Mouse (Mus musculus) liver, postnatal 0 days (tissue): ENCODE results near the gene Ube2q2. TPM values are rescaled to one million over a fixed set of nuclear protein-coding genes. Genes with fewer than 3 reads are reported as not detected.

Source experiments
- ATAC-seq: fragments of 200-750 bp; cut with Nextera tagmentation; 2 replicates; pipeline ENCODE4 v1.8.0; 2017; ENCODE audit warnings: mild to moderate bottlenecking, moderate library complexity
- DNase-seq: peaks from one replicate; pipeline ENCODE4 v3.0.0-alpha.2; 2016
- H3K27ac ChIP-seq: fragments of 300-500 bp; sonication (generic); 2 replicates; pipeline ENCODE4 v1.5.1; 2014; ENCODE audit warnings: antibody characterized with exemption, moderate library complexity, mild to moderate bottlenecking, low read depth
- H3K27me3 ChIP-seq: fragments of 300-500 bp; sonication (generic); 2 replicates; pipeline ENCODE4 v1.6.1; 2014; ENCODE audit warnings: low read length, control low read depth, mixed read lengths; ENCODE audit not compliant: insufficient read depth
- H3K36me3 ChIP-seq: fragments of 300-500 bp; sonication (generic); replicated peaks from 2 replicates; pipeline ENCODE4 v1.6.1; 2014; ENCODE audit warnings: mild to moderate bottlenecking, control low read depth, low read length, moderate library complexity, mixed read lengths; ENCODE audit not compliant: insufficient read depth
- H3K4me1 ChIP-seq: fragments of 300-500 bp; sonication (generic); 2 replicates; pipeline ENCODE4 v1.6.1; 2014; ENCODE audit warnings: antibody characterized with exemption, mild to moderate bottlenecking, control low read depth; ENCODE audit not compliant: insufficient read depth
- H3K4me2 ChIP-seq: fragments of 300-500 bp; sonication (generic); 2 replicates; pipeline ENCODE4 v1.6.1; 2014; ENCODE audit warnings: low read depth, mild to moderate bottlenecking, low read length, moderate library complexity, mixed read lengths
- H3K4me3 ChIP-seq: fragments of 300-500 bp; sonication (generic); 2 replicates; pipeline ENCODE4 v1.5.1; 2014; ENCODE audit warnings: low read depth, low read length
- H3K9ac ChIP-seq: fragments of 300-500 bp; sonication (generic); replicated peaks from 2 replicates; pipeline ENCODE4 v1.6.1; 2014; ENCODE audit warnings: mild to moderate bottlenecking, moderate library complexity
- H3K9me3 ChIP-seq: fragments of 300-500 bp; sonication (generic); 2 replicates; pipeline ENCODE4 v1.6.1; 2016; ENCODE audit warnings: mild to moderate bottlenecking, control low read depth, low read length, mixed read lengths
- CTCF ChIP-seq: sonication (generic); IDR thresholded peaks from 2 replicates; pipeline ENCODE4 v1.5.1; 2016; ENCODE audit warnings: antibody characterized with exemption, low read depth
- EP300 ChIP-seq: IDR thresholded peaks from 2 replicates; pipeline ENCODE4 v1.6.1; 2016; ENCODE audit warnings: antibody characterized with exemption, low read depth, mild to moderate bottlenecking
- WGBS: fragments of 180-500 bp; shearing (Covaris S2); extraction: QIAGEN DNeasy Blood & Tissue Kit; methylation state at CpG from one replicate; pipeline ENCODE4 v1.1.7; 2014; ENCODE audit not compliant: insufficient replicate concordance; 5-methylcytosine and 5-hydroxymethylcytosine counted together
- polyA plus RNA-seq: library from polyadenylated mRNA; unstranded; fragments of >200 nt; fragmentation: Nextera tagmentation; extraction: Ambion mirVana; gene quantifications from 2 replicates; pipeline ENCODE4 v1.2.1, GENCODE M21; 2015

The Ube2q2 gene
- polyA plus RNA-seq, 1 experiment from 2014 or later, result 8.3 TPM

GRCm38 (mm10) chr9:55136576-55136975 is 12.1 kb upstream of the Ube2q2 start:
- Histone ChIP-seq H3K4me1 (no peaks in the 10 kb centered on the region), H3K36me3 (no peaks in the 10 kb centered on the region), H3K27me3 (no peaks in the 10 kb centered on the region), H3K9ac (no peak overlapping the region), H3K9me3 (no peaks in the 10 kb centered on the region), H3K4me2 (no peak overlapping the region), H3K27ac (no peak overlapping the region), H3K4me3 (no peak overlapping the region)
- DNase-seq, result no peak
- WGBS, result 42% methylated on average over 5 of the region's 5 CpGs
- TF ChIP-seq EP300 (no peak), CTCF (no peak)
- ATAC-seq, result no peak

- no peak overlapping the region for H3K9ac ChIP-seq
- H3K36me3 ChIP-seq, result no peaks in the 10 kb centered on the region
- no peak overlapping the region for H3K27ac ChIP-seq
- H3K4me1 ChIP-seq, result no peaks in the 10 kb centered on the region
- no peaks in the 10 kb centered on the region for H3K27me3 ChIP-seq
- 57% methylated on average over 4 of the region's 4 CpGs for WGBS
- H3K4me3 ChIP-seq, result no peak overlapping the region
- DNase-seq, result no peak
- H3K4me2 ChIP-seq, result no peak overlapping the region
- H3K9me3 ChIP-seq, result no peaks in the 10 kb centered on the region
- no peak for TF ChIP-seq EP300
- no peak for TF ChIP-seq CTCF
- ATAC-seq, result no peak
These were observed 11.5 kb upstream of the Ube2q2 start for GRCm38 (mm10) chr9:55137112-55137511.

- WGBS, result 69% methylated on average over 5 of the region's 5 CpGs
- TF ChIP-seq EP300 (no peak), CTCF (peak; percentile 39; the same call in 1 of the 2 replicates)
- H3K4me3 ChIP-seq, result no peak overlapping the region
- H3K4me1 ChIP-seq, result no peaks in the 10 kb centered on the region
- no peak overlapping the region for H3K9ac ChIP-seq
- no peak overlapping the region for H3K27ac ChIP-seq
- no peak overlapping the region for H3K4me2 ChIP-seq
- DNase-seq (no peak), ATAC-seq (no peak)
- H3K9me3 ChIP-seq, result no peaks in the 10 kb centered on the region
- no peaks in the 10 kb centered on the region for H3K36me3 ChIP-seq
- H3K27me3 ChIP-seq, result no peaks in the 10 kb centered on the region
These were observed 8.7 kb upstream of the Ube2q2 start for GRCm38 (mm10) chr9:55139958-55140357.

GRCm38 (mm10) chr9:55149499-55150278 is 1.0 kb downstream of the Ube2q2 start:
- peak; percentile 83 for ATAC-seq
- WGBS, result 2% methylated on average over 75 of the region's 93 CpGs
- TF ChIP-seq EP300 (no peak), CTCF (no peak)

GRCm38 (mm10) chr9:55150279-55150726 is 1.6 kb downstream of the Ube2q2 start:
- no peaks in the 10 kb centered on the region for H3K9me3 ChIP-seq
- H3K36me3 ChIP-seq, result no peaks in the 10 kb centered on the region
- H3K27me3 ChIP-seq, result no peaks in the 10 kb centered on the region
- WGBS, result 2% methylated on average over 13 of the region's 13 CpGs
- TF ChIP-seq EP300 (no peak), CTCF (no peak)
- peak overlapping the region; percentile 96 for H3K4me2 ChIP-seq
- H3K4me1 ChIP-seq, result peaks cover 21% of the 10 kb centered on the region
- DNase-seq (no peak), ATAC-seq (peak; percentile 16; the same call in 1 of the 2 replicates)
- peak overlapping the region; percentile 82; the same call in 1 of the 2 replicates for H3K27ac ChIP-seq
- H3K9ac ChIP-seq, result peak overlapping the region; percentile 90
- peak overlapping the region; percentile 85 for H3K4me3 ChIP-seq

More at GRCm38 (mm10) chr9:55149499-55150278, 1.0 kb downstream of the Ube2q2 start:
- peaks cover 21% of the 10 kb centered on the region for H3K4me1 ChIP-seq
- peak; percentile 68 for DNase-seq
- H3K27me3 ChIP-seq, result no peaks in the 10 kb centered on the region
- peak overlapping the region; percentile 82 for H3K27ac ChIP-seq
- no peaks in the 10 kb centered on the region for H3K36me3 ChIP-seq
- no peaks in the 10 kb centered on the region for H3K9me3 ChIP-seq
- H3K4me3 ChIP-seq, result peak overlapping the region; percentile 85
- H3K4me2 ChIP-seq, result peak overlapping the region; percentile 96
- peak overlapping the region; percentile 90 for H3K9ac ChIP-seq

- ATAC-seq (no peak), DNase-seq (peak; percentile 22)
- H3K4me2 ChIP-seq, result peak overlapping the region; percentile 96
- no peaks in the 10 kb centered on the region for H3K9me3 ChIP-seq
- H3K4me3 ChIP-seq, result peak overlapping the region; percentile 85
- H3K9ac ChIP-seq, result no peak overlapping the region; the same call in none of the 2 replicates
- no peaks in the 10 kb centered on the region for H3K36me3 ChIP-seq
- no peak overlapping the region for H3K27ac ChIP-seq
- no peaks in the 10 kb centered on the region for H3K27me3 ChIP-seq
- TF ChIP-seq EP300, result no peak
- TF ChIP-seq CTCF, result no peak
- H3K4me1 ChIP-seq, result peaks cover 23% of the 10 kb centered on the region
These were observed 2.4 kb downstream of the Ube2q2 start for GRCm38 (mm10) chr9:55151096-55151495.
